In genomic region chr2:84384911-84385693, GRCm38 (mm10) we compare ENCODE assay signal across 22 mouse cellular contexts. TPM values are rescaled to one million over a fixed set of nuclear protein-coding genes. Genes with fewer than 3 reads are reported as not detected.
DNase-seq lines count a peak whose midpoint lies in the region; ATAC-seq lines count a peak whose summit lies in the region.
"Had no signal": no experiment of that assay in that cellular context is flagged by ENCODE, and none has a peak within 500 bp of the region (broad histone marks: within the 10 kb centered on the region; RNA-seq: fewer than 3 reads in every experiment).

No protein-coding gene starts in this region.

- no peak for ATAC-seq in heart, embryonic 13.5 days (ENCODE audit: extremely low read depth, insufficient number of reproducible peaks, low FRiP score, low TSS enrichment)
- ATAC-seq in liver, embryonic 16.5 days (ENCODE audit: low read depth): peak; percentile 85
- ATAC-seq in midbrain, embryonic 13.5 days: no peak
- no peak for ATAC-seq in monocyte, adult 5-6 weeks (replicated peaks; ENCODE audit: insufficient number of reproducible peaks, low FRiP score, low TSS enrichment, poor library complexity, severe bottlenecking)
- ATAC-seq: forebrain, embryonic 15.5 days; midbrain, embryonic 16.5 days had no signal

- no peak for DNase-seq in heart, postnatal 10 days
- peak; percentile 49 for DNase-seq in Muller cell, postnatal 12 days (ENCODE audit: inconsistent ontology term)
- peak; percentile 41 for DNase-seq in c-Kit-positive CD71-positive TER-119-negative erythroid progenitor cells, embryonic 14.5 days (ENCODE audit: low read depth)
- DNase-seq: adrenal gland, postnatal 14 days; cerebellum, adult 8-10 months; gastrocnemius, postnatal 10 days; kidney, adult 11 months; layer of hippocampus, adult 9-11 months; lung, postnatal 36 days; thymus, adult 2 months; thymus, postnatal 4 days had no signal

- intact Hi-C loops in heart, postnatal 10 days (cut with DNase I): loop anchor here (5.0 kb wide), 1 partner anchor 198 kb away; no protein-coding TSS in a partner anchor

- no peaks in the 10 kb centered on the region for H3K27me3 ChIP-seq in heart, embryonic 13.5 days (replicated peaks)
- no peaks in the 10 kb centered on the region for H3K27me3 ChIP-seq in liver, embryonic 16.5 days (ENCODE audit: control insufficient read depth, insufficient read depth, low read depth, low read length)
- H3K27me3 ChIP-seq in midbrain, embryonic 13.5 days: no peaks in the 10 kb centered on the region
- H3K27me3 ChIP-seq: embryonic facial prominence, embryonic 15.5 days; forebrain, embryonic 15.5 days; hindbrain, embryonic 13.5 days; limb, embryonic 13.5 days; lung, embryonic 15.5 days had no signal

- peak overlapping the region; percentile 48; the same call in 1 of the 2 replicates for H3K27ac ChIP-seq in heart, embryonic 13.5 days (replicated peaks)
- no peak overlapping the region for H3K27ac ChIP-seq in liver, embryonic 16.5 days (ENCODE audit: low read length)
- no peak overlapping the region for H3K27ac ChIP-seq in midbrain, embryonic 13.5 days
- H3K27ac ChIP-seq: embryonic facial prominence, embryonic 15.5 days; forebrain, embryonic 15.5 days; hindbrain, embryonic 13.5 days; kidney, postnatal 0 days; limb, embryonic 13.5 days; lung, embryonic 15.5 days had no signal

- no peaks in the 10 kb centered on the region for H3K9me3 ChIP-seq in heart, embryonic 13.5 days
- no peaks in the 10 kb centered on the region for H3K9me3 ChIP-seq in liver, embryonic 16.5 days (replicated peaks; ENCODE audit: control insufficient read depth, low read length)
- no peaks in the 10 kb centered on the region for H3K9me3 ChIP-seq in midbrain, embryonic 13.5 days
- H3K9me3 ChIP-seq: embryonic facial prominence, embryonic 15.5 days; forebrain, embryonic 15.5 days; hindbrain, embryonic 13.5 days; limb, embryonic 13.5 days; lung, embryonic 15.5 days had no signal

- H3K9ac ChIP-seq in heart, embryonic 13.5 days: no peak overlapping the region
- no peak overlapping the region for H3K9ac ChIP-seq in liver, embryonic 16.5 days (ENCODE audit: low read depth, low read length)
- no peak overlapping the region for H3K9ac ChIP-seq in midbrain, embryonic 13.5 days (replicated peaks)
- H3K9ac ChIP-seq: embryonic facial prominence, embryonic 15.5 days; forebrain, embryonic 15.5 days; hindbrain, embryonic 13.5 days; limb, embryonic 13.5 days; lung, embryonic 15.5 days had no signal

- H3K36me3 ChIP-seq in heart, embryonic 13.5 days: no peaks in the 10 kb centered on the region
- H3K36me3 ChIP-seq in liver, embryonic 16.5 days (ENCODE audit: control insufficient read depth, insufficient read depth): no peaks in the 10 kb centered on the region
- H3K36me3 ChIP-seq in midbrain, embryonic 13.5 days: no peaks in the 10 kb centered on the region
- H3K36me3 ChIP-seq: embryonic facial prominence, embryonic 15.5 days; forebrain, embryonic 15.5 days; hindbrain, embryonic 13.5 days; limb, embryonic 13.5 days; lung, embryonic 15.5 days had no signal

- H3K4me1 ChIP-seq in heart, embryonic 13.5 days: peaks cover 52% of the 10 kb centered on the region
- H3K4me1 ChIP-seq in liver, embryonic 16.5 days (ENCODE audit: control insufficient read depth, low read depth, low read length): peaks cover 12% of the 10 kb centered on the region
- H3K4me1 ChIP-seq in midbrain, embryonic 13.5 days (replicated peaks): peaks cover 9% of the 10 kb centered on the region; the same call in 1 of the 2 replicates
- H3K4me1 ChIP-seq: hindbrain, embryonic 13.5 days had no signal

- 33% methylated on average over 6 of the region's 6 CpGs for WGBS in heart, embryonic 13.5 days
- WGBS in liver, embryonic 16.5 days (ENCODE audit: insufficient replicate concordance): 36% methylated on average over 6 of the region's 6 CpGs
- WGBS in midbrain, embryonic 13.5 days: 71% methylated on average over 6 of the region's 6 CpGs

- no peak overlapping the region for H3K4me2 ChIP-seq in heart, embryonic 13.5 days
- H3K4me2 ChIP-seq in liver, embryonic 16.5 days (ENCODE audit: low read depth, low read length): no peak overlapping the region
- H3K4me2 ChIP-seq in midbrain, embryonic 13.5 days (replicated peaks): no peak overlapping the region
- H3K4me2 ChIP-seq: embryonic facial prominence, embryonic 15.5 days; forebrain, embryonic 15.5 days; hindbrain, embryonic 13.5 days; limb, embryonic 13.5 days; lung, embryonic 15.5 days had no signal

- no peak overlapping the region for H3K4me3 ChIP-seq in heart, embryonic 13.5 days
- H3K4me3 ChIP-seq in liver, embryonic 16.5 days (ENCODE audit: low read depth, low read length): no peak overlapping the region
- H3K4me3 ChIP-seq in midbrain, embryonic 13.5 days (replicated peaks): no peak overlapping the region
- H3K4me3 ChIP-seq: embryonic facial prominence, embryonic 15.5 days; forebrain, embryonic 15.5 days; hindbrain, embryonic 13.5 days; limb, embryonic 13.5 days; lung, embryonic 15.5 days had no signal

RNA-seq across cellular contexts. Expression of gene Calcrl, which starts 40.1 kb away (rescaled TPM):
- polyA plus RNA-seq in heart, embryonic 13.5 days (2015; fragmentation: Nextera tagmentation; extraction: Ambion mirVana): 38.6 and 39.2 TPM in 2 replicates
- total RNA-seq in heart, postnatal 10 days (2021): 10 to 100 TPM; 47.6 to 54.8 TPM
- polyA plus RNA-seq in liver, embryonic 16.5 days (2015; fragmentation: Nextera tagmentation; extraction: Ambion mirVana): 13.2 and 16.2 TPM in 2 replicates
- 7.0 and 8.5 TPM in 2 replicates for polyA plus RNA-seq in midbrain, embryonic 13.5 days (2015; fragmentation: Nextera tagmentation; extraction: Ambion mirVana)
- 29.0 to 40.3 TPM (median 31.7 TPM) in 3 replicates for total RNA-seq in monocyte, adult 5-6 weeks (2017)

Comparison
In these comparisons a context has a peak if more than half of its experiments do, and no peak if none do; other contexts are left out.
1. DNase-seq: peak in Muller cell, postnatal 12 days (single experiment) and c-Kit-positive CD71-positive TER-119-negative erythroid progenitor cells, embryonic 14.5 days (single experiment); none in heart, postnatal 10 days (0 of 2).